Mouse (Mus musculus) adrenal gland, adult (tissue): Measurements from ENCODE around the gene Utp18.
"Not testable (repeated sequence)": the region's sequence is repeated elsewhere in the genome, so short reads cannot be mapped to it uniquely, and the experiment has no call there.

Experiments used
- DNase-seq, 2 experiments: peaks; one replicate each; pipeline ENCODE4 v3.0.0; 2022 to 2023; ENCODE audit warnings: low spot score in 1 of 2; ENCODE audit not compliant: inconsistent age in 2 of 2

The Utp18 gene

DNA sequence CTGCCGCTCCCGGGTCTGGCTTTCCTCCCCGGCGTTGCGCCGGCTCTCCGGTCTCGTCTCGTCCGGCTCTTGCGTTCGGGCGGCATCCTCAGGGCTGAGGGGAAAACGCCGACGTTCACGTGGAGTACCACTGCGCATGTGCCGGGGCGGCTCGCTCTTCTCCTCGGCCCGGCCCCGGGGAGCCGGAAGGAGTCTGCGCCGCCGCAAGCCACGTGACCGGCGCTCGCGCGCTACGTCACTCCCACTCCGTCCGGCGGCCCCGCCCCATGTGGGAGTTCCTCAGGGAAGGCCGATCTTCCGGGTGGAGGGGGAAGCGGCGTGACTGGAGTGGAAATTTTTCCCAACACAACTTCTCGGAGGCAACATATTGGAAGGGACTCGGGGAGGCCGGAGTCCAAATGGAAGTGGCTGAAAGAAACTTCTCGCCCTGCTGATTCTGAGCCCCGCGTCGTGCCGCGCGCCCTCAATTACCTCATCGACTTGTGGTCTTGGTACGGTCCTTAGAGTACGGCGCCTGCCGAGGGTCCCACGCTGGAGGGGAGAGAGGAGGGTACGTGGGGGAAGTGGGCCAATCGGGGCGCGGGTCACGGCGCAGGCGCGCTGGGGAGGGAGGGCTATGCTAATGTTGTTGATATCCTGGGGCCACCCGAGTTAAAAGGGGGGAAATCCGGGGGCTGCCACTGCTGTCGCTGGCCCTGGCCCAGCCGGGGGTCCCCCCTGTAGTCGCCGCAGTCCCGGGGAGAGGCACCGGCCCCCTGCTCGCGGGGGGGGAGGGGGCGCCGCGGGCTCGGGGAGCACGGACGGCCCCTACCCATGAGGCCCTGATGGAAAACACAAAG is at the start of gene Utp18, which contains the start of gene Mbtd1:
Gene Utp18, minus strand, starts transcription at position 195 of the 839 bp plus-strand sequence.
Gene Mbtd1, plus strand, starts transcription at position 281 of the 839 bp plus-strand sequence.
- peak; percentile 99 for DNase-seq

- no peak for DNase-seq
Observed at GRCm38 (mm10) chr11:93929106-93929505, 43.5 kb upstream of the Utp18 start.

DNA sequence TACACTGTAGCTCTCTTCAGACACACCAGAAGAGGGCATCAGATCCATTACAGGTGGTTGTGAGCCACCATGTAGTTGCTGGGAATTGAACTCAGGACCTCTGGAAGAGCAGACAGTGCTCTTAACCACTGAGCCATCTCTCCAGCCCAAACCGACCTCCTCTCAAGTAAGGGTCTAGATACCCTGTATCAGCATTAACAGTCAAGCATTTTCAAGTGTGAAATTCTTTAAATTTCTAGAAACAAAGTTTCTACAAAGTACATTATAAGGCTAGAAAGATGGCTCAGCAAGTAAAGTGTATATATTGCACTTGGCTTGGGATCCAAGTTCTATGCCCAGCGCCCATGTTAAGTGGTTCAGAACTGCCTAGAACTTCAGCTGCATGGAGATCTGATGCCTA is 29.5 kb upstream of the Utp18 start:
- not testable (repeated sequence) for DNase-seq

DNA sequence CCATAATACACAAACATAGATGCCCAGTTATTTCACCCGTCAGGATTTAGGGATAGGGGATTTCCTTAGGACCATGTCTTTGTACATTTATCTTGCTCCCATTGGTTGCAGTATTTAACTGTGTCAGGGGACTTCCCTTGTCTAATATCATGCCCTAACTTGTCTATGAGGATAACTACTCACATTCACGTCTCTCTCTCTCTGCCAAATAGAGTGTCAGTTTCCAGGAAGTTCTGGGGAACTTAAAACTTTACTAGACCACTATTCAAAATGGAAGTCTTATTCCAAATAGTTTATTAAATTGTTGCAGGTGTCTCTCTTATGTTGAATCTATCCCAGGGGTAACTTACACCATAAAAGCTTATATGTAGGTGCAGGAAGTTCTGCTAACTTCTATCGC is 26.0 kb upstream of the Utp18 start:
- DNase-seq: no peak

GRCm38 (mm10) chr11:93908829-93909228 is 23.3 kb upstream of the Utp18 start:
- no peak for DNase-seq

- no peak for DNase-seq
Observed at GRCm38 (mm10) chr11:93907839-93908238, 22.3 kb upstream of the Utp18 start.

GRCm38 (mm10) chr11:93906834-93907233 is 21.3 kb upstream of the Utp18 start:
- no peak for DNase-seq

DNA sequence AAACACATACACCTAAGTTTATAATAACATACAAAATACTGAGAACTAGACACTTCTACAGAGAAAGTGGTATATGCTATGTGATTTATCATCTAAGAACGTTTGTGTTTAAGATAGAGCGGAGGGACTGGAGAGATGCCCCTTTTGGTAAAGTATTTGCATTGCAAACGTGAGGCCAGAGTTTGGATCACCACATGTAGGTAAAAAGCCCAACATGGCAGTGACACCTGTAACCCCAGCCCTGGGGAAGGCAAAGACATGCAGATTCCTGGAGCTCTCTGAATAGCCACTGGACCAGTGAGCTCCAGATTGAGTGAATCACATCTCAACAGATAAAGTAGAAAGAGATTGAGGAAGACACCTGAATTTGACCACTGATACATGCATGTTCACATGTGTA is 12.2 kb upstream of the Utp18 start:
- DNase-seq: no peak

- DNase-seq: peak; percentile 7 to 45
Observed at GRCm38 (mm10) chr11:93887080-93887447, 1.5 kb upstream of the Utp18 start.

- DNase-seq: peak; percentile 38 to 70
Observed at GRCm38 (mm10) chr11:93886411-93887079, 979 bp upstream of the Utp18 start.

DNA sequence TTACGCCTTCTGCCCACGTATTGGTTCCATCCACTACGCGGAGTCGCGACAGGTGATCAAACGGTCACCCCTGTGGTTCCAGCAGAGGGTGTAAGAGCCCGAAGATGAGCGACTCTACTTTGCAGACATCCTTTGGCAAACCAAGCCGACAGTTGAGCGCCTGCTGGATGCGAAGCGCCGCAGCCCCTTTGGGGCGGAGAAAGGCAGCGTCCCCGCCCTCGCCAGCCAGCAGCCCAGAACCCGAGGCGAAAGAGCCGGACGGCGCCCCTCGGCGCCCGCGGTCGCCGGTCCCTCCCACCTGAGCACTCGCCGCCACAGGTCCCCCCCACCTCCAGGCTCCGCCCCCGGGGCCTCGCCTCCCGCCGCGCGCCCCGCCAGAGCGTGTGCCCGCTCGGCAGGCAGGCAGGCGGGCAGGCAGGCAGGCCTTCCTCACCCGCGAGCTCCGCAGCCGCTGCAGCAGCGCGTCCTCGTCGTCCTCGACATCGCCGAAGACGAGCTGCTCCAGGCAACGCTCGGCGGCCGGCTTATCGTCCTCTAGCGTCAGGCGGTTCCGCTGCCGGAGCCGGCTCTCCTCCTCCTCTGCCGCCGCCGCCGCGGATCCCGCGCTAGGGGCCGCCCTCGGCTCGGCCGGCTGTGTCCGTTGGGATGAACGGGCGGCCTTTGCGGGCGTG is 530 bp downstream of the Utp18 start:
- DNase-seq: peak; percentile 80 to 88

GRCm38 (mm10) chr11:93884068-93884467 is 1.5 kb downstream of the Utp18 start:
- DNase-seq: no peak

- DNase-seq: no peak
Observed at GRCm38 (mm10) chr11:93862638-93863037, 22.9 kb downstream of the Utp18 start.

DNA sequence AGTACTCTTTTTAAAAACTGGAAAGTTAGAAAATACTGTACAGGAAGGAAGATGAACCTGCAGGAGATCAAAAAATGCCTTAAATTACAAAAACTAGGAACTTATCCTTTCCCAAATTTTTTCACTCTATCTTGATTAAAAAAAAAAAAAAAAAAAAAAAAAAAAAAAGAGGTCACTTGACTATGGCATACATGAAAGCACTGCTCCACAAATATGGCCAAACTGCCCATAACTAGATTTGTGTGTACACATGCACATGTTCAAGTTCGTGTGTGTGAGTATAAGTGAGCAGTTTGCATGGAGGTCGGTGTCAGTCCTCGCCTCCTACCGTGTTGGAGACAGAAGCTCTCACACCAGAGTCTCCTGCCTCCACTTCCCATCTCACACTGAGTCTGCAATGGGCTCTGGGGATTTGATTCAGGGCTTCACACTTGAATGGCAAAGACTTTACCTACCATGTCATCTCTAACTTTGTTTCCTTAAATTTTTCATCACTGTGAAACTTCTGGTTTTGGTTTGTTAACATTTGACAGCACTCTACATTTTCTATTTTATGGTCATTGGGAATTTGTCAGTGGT is 23.4 kb downstream of the Utp18 start:
- no peak for DNase-seq

DNA sequence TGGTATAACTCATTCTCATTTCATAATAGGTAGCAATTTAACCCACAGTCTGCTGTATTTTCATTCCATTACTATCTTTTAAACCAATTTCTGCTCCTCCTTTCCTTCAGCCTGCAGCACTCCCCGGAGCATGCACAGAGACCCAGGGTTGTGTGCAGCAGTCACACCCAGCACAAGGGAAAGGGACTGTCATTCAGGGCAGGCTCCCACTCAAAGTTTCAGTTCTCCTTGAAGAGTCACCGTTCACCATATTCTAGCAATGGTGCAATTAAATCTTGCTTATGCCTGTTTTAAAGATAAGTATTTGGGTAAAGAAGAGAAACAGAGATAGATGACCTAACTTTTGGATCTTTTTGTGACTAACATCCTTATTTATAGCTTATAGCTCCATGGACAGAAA is 24.4 kb downstream of the Utp18 start:
- no peak for DNase-seq

GRCm38 (mm10) chr11:93860540-93861172 is 24.9 kb downstream of the Utp18 start:
- no peak for DNase-seq

DNA sequence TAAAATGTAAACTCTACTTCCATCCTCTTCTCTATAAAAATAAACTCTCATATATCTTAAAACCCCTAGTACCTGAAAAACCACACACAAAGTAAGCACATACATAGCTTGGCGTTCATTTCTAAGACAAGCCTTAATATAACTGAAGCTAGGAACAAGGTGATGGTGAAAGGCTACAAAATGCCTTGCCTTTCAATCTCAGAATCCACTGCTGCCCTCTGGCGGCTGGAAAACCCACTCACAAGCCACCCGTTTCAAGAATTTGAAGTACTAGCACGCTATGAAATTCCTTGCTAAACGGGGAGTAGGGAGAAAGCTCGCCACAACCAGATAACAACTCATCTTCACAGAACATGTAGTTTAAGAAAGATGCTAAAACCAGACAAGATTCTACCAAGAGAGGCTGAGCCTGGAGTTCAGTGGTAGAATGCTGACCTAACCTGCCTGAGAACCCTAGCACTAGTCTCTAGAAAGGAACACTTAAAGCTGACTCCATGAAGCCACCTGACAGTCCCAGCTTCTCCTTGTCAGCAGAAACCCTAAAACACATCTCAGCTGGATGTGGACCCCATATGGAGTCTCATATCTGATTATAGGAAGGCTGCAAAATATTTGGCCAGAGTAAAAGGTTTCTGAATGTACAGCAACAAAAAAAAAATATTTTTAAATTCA is 29.1 kb downstream of the Utp18 start:
- DNase-seq: peak; percentile 54 to 87

DNA sequence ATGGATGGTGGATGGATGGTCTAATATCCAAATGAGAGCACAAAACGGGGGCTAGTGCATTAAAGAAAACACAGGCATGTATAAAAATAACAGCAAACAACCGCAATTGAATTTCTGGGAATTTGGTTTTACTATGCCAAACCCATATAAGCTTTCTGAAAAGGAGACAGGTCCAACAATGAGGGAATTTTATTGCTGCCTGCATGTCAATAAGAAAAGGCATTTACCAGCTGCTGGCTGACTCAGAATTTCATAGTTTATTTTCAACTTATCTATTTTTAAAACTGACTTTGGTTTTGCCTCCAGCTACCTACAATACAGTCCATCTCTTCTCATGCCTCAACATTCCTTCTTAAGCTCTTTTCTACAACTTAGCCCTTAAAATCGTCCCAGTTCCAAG is 33.0 kb downstream of the Utp18 start:
- DNase-seq: no peak

DNA sequence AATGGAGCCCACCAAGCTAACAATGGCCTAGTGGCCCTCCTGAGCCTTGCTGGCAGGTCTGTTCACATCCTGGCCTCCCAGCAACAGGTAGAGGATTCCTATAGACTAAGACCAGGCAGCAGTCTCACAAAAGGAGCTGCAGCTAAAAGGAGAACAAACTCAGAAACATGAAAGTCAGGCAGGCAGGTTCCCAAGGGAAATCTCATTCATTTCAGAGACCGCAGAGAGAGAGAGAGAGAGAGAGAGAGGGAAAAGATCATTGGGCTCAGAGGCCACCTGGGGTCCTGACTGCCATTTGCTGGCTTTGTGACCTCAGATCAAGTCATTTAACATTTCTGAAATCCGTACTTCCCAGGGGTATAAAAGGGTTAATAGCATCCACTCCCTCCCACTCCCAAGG is 38.2 kb downstream of the Utp18 start:
- DNase-seq: no peak

DNA sequence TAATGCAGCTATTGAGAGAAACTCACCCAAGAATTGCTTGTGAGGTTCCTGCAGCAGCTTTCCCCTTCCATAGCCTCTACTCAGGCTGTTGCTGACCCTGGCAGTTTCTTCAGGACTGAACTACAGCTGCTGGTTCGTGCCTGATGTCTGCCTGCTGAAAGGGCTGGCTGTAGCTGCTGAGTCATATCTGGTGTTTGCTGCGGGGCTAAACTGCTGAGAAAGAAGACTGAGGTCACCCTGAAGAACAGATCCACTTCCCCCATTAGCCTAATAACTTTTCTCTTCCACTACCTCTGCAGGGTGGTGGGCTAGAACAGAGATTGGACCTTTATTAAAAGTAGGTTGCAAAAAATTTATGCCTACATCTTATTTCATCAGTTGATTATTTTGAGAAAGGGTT is 49.8 kb downstream of the Utp18 start:
- DNase-seq: no peak
